Mouse (Mus musculus) heart, adult 11 months (tissue): ENCODE data around the gene Agr3.

ENCODE experiments used
- DNase-seq: peaks from one replicate; pipeline ENCODE4 v3.0.0; 2022

Agr3 gene

GRCm38 (mm10) chr12:35925402-35925801 is at the start of gene Agr3:
Gene Agr3, plus strand, starts transcription at chr12:35925620.
- peak; percentile 40 for DNase-seq

- peak; percentile 87 for DNase-seq
Measured at GRCm38 (mm10) chr12:35884892-35885558, 40.4 kb upstream of the Agr3 start.

- peak; percentile 89 for DNase-seq
Measured at GRCm38 (mm10) chr12:35889383-35889782, 36.0 kb upstream of the Agr3 start.

GRCm38 (mm10) chr12:35890756-35891155 is 34.7 kb upstream of the Agr3 start:
- DNase-seq = no peak

- DNase-seq = peak; percentile 93
Measured at GRCm38 (mm10) chr12:35894304-35894900, 31.0 kb upstream of the Agr3 start.

GRCm38 (mm10) chr12:35895875-35896763 is 29.3 kb upstream of the Agr3 start:
- peak; percentile 79 for DNase-seq

GRCm38 (mm10) chr12:35896764-35897282 is 28.6 kb upstream of the Agr3 start:
- DNase-seq = no peak

- DNase-seq = no peak
Measured at GRCm38 (mm10) chr12:35910632-35911031, 14.8 kb upstream of the Agr3 start.

- DNase-seq = no peak
Measured at GRCm38 (mm10) chr12:35915813-35916212, 9.6 kb upstream of the Agr3 start.

- DNase-seq = no peak
Measured at GRCm38 (mm10) chr12:35916467-35916866, 9.0 kb upstream of the Agr3 start.

GRCm38 (mm10) chr12:35918031-35918430 is 7.4 kb upstream of the Agr3 start:
- no peak for DNase-seq

GRCm38 (mm10) chr12:35927804-35928203 is 2.4 kb downstream of the Agr3 start:
- no peak for DNase-seq

- DNase-seq = no peak
Measured at GRCm38 (mm10) chr12:35932816-35933215, 7.4 kb downstream of the Agr3 start.

- no peak for DNase-seq
Measured at GRCm38 (mm10) chr12:35951757-35952156, 26.3 kb downstream of the Agr3 start.

- no peak for DNase-seq
Measured at GRCm38 (mm10) chr12:35957235-35957634, 31.8 kb downstream of the Agr3 start.

GRCm38 (mm10) chr12:35966098-35966767 is 40.8 kb downstream of the Agr3 start:
- peak; percentile 54 for DNase-seq

- DNase-seq = no peak
Measured at GRCm38 (mm10) chr12:35966768-35967141, 41.3 kb downstream of the Agr3 start.

- no peak for DNase-seq
Measured at GRCm38 (mm10) chr12:35975898-35976297, 50.5 kb downstream of the Agr3 start.

GRCm38 (mm10) chr12:35977633-35978246 is 52.3 kb downstream of the Agr3 start:
- DNase-seq = no peak

- no peak for DNase-seq
Measured at GRCm38 (mm10) chr12:35979625-35980024, 54.2 kb downstream of the Agr3 start.

- DNase-seq = peak; percentile 95
Measured at GRCm38 (mm10) chr12:35981732-35982360, 56.4 kb downstream of the Agr3 start.

- DNase-seq = no peak
Measured at GRCm38 (mm10) chr12:35983472-35983871, 58.1 kb downstream of the Agr3 start.
